Mouse (Mus musculus) activated CD4-positive, CD25-positive, alpha-beta regulatory T cell, adult 4 months (primary cell): ENCODE results near the gene Rab43. TPM values are rescaled to one million over a fixed set of nuclear protein-coding genes. Genes with fewer than 3 reads are reported as not detected.
"Not testable (repeated sequence)": the region's sequence is repeated elsewhere in the genome, so short reads cannot be mapped to it uniquely, and the experiment has no call there.

Experiments
- ATAC-seq: one replicate; pipeline ENCODE4 v1.8.0; 2017
- polyA plus RNA-seq, 2 experiments: library from polyadenylated mRNA; unstranded; fragments of 100-300 nt; shearing (Covaris generic); gene quantifications; one replicate each; pipeline ENCODE4 v1.2.1; 2017

The Rab43 gene
- polyA plus RNA-seq, 2 experiments from 2014 or later = 9.4 to 17.2 TPM

GRCm38 (mm10) chr6:87784033-87784432 is 27.9 kb downstream of the Rab43 start:
- no peak for ATAC-seq

- ATAC-seq = no peak
These were observed 31.2 kb downstream of the Rab43 start for GRCm38 (mm10) chr6:87780546-87781301.

GRCm38 (mm10) chr6:87779174-87780165 is 32.5 kb downstream of the Rab43 start:
- ATAC-seq = no peak

GRCm38 (mm10) chr6:87778294-87779173 is 33.4 kb downstream of the Rab43 start:
- no peak for ATAC-seq

GRCm38 (mm10) chr6:87777842-87778241 is 34.1 kb downstream of the Rab43 start, which contains the start of gene Gp9:
Gp9 (plus strand) TSS chr6:87778072.
- ATAC-seq = no peak

- ATAC-seq = no peak
These were observed 35.3 kb downstream of the Rab43 start for GRCm38 (mm10) chr6:87776663-87777062.

- ATAC-seq = no peak
These were observed 36.2 kb downstream of the Rab43 start for GRCm38 (mm10) chr6:87775588-87776245.

- ATAC-seq = no peak
These were observed 37.1 kb downstream of the Rab43 start for GRCm38 (mm10) chr6:87774909-87775308.

- no peak for ATAC-seq
These were observed 37.5 kb downstream of the Rab43 start for GRCm38 (mm10) chr6:87774466-87774865.

- no peak for ATAC-seq
These were observed 41.3 kb downstream of the Rab43 start for GRCm38 (mm10) chr6:87770626-87771025.

GRCm38 (mm10) chr6:87764296-87764695 is 47.7 kb downstream of the Rab43 start:
- not testable (repeated sequence) for ATAC-seq

GRCm38 (mm10) chr6:87763376-87764280 is 48.3 kb downstream of the Rab43 start:
- no peak for ATAC-seq

- ATAC-seq = no peak
These were observed 49.8 kb downstream of the Rab43 start for GRCm38 (mm10) chr6:87762161-87762560.

GRCm38 (mm10) chr6:87759850-87760249 is 52.1 kb downstream of the Rab43 start:
- ATAC-seq = no peak

- ATAC-seq = no peak
These were observed 52.6 kb downstream of the Rab43 start for GRCm38 (mm10) chr6:87759404-87759803.

- ATAC-seq = no peak
These were observed 55.1 kb downstream of the Rab43 start for GRCm38 (mm10) chr6:87756896-87757295.

- no peak for ATAC-seq
These were observed 56.8 kb downstream of the Rab43 start for GRCm38 (mm10) chr6:87755196-87755595.

GRCm38 (mm10) chr6:87751574-87751973 is 60.4 kb downstream of the Rab43 start:
- no peak for ATAC-seq

- no peak for ATAC-seq
These were observed 61.6 kb downstream of the Rab43 start for GRCm38 (mm10) chr6:87750184-87750910.

- no peak for ATAC-seq
These were observed 63.4 kb downstream of the Rab43 start for GRCm38 (mm10) chr6:87748531-87748930.
